Mouse (Mus musculus): ENCODE results near the gene Mef2c. TPM values are rescaled to one million over a fixed set of nuclear protein-coding genes. Genes with fewer than 3 reads are reported as not detected.

Mef2c gene
- polyA plus RNA-seq, 1 experiment from 2014 or later: 128 TPM

DNA sequence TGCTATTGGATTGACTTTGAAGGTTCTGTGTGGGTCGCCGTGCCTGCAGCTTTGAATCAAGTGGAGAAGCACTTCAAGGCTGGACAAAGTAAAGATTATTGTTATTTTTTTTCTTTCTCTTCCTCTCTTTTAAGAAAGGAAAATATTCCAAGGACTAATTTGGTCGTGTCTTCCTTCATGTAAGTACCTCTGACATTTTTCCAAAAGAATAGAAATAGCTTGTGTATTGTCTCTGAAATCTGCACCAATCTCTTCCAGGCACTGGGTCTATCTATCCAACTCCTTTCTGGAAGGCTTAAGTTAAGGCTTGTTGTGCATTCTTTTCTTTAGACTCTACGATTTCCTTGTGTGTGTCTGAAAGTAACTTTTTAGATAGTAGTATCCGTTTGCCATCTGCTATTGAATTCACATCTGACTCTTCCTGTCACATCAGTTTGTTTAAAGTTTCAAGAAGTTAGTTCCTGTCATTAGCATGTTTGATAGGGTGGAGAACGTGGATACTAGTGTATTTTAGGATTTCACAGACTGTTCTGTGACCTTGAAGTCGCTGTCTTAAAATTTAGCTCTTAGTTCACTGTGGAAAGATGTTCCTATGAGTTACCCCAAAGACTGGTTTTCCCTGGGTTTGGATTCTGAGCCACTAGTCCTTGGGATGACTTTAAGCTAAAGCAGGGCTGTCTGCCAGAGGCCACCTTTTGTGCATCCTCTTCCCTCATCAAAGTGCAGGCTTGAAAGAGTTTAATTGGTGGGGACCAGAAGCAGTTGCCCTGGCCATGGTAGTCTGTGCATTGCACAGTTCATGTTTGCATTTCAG is 21.3 kb downstream of the Mef2c start:
- H3K4me1 ChIP-seq: no peaks in the 10 kb centered on the region
- H3K4me2 ChIP-seq (replicated peaks): peak overlapping the region; percentile 76
- peak overlapping the region; percentile 63 for H3K4me3 ChIP-seq
- H3K9me3 ChIP-seq: no peaks in the 10 kb centered on the region
- no peaks in the 10 kb centered on the region for H3K27me3 ChIP-seq
- peak overlapping the region; percentile 28; the same call in 1 of the 2 replicates for H3K27ac ChIP-seq
- H3K9ac ChIP-seq: peak overlapping the region; percentile 68
- no peak for ATAC-seq (ENCODE audit: low FRiP score, low read depth)
- 15% methylated on average over 7 of the region's 7 CpGs for WGBS
- no peaks in the 10 kb centered on the region for H3K36me3 ChIP-seq

DNA sequence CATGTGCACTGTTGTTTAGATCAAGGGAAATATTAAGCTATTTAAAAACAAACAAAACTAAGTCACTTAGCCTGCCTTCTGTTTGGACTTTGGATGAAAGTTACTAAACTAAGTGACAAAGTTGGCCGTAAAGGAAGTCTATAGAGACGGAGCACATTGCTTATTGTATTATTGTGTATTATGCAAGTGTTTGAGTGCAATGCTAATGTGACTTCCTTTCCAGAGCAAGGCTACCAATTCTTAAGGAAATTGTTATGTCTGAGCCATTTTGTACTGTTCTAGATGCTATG is 21.8 kb downstream of the Mef2c start:
- 61% methylated on average over 2 of the region's 2 CpGs for WGBS
- no peaks in the 10 kb centered on the region for H3K4me1 ChIP-seq
- no peak for ATAC-seq (ENCODE audit: low FRiP score, low read depth)
- 0 out of 2 replicates have a peak overlapping the region, but pooled peaks have one; percentile 28 for H3K27ac ChIP-seq
- H3K9me3 ChIP-seq: no peaks in the 10 kb centered on the region
- H3K4me3 ChIP-seq: peak overlapping the region; percentile 63
- no peaks in the 10 kb centered on the region for H3K36me3 ChIP-seq
- peak overlapping the region; percentile 68 for H3K9ac ChIP-seq
- H3K27me3 ChIP-seq: no peaks in the 10 kb centered on the region
- peak overlapping the region; percentile 76 for H3K4me2 ChIP-seq (replicated peaks)

DNA sequence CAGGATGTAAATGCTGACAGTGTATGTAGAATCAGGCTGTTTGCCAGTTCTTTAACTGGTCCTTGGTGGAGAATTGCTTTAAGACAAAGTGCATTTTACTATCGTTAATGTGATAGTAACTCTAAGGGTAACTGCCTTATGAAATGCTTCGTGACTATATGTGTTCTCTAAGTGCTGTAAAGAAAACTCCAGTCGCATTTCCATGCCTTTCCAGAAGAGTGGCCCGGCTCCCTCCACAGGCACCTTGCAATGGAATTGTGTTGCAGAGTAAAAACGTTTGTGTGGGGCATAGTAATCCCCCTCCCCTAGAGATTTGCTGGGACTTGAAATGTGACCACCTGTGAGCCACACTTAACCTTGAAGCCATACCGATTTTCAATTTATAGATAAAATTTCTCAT is 22.2 kb downstream of the Mef2c start:
- ATAC-seq (ENCODE audit: low FRiP score, low read depth): no peak
- H3K4me1 ChIP-seq: no peaks in the 10 kb centered on the region
- H3K36me3 ChIP-seq: no peaks in the 10 kb centered on the region
- H3K4me2 ChIP-seq (replicated peaks): peak overlapping the region; percentile 76
- peak overlapping the region; percentile 68 for H3K9ac ChIP-seq
- H3K4me3 ChIP-seq: peak overlapping the region; percentile 63
- H3K27me3 ChIP-seq: no peaks in the 10 kb centered on the region
- H3K9me3 ChIP-seq: no peaks in the 10 kb centered on the region
- 30% methylated on average over 6 of the region's 6 CpGs for WGBS
- no peak overlapping the region for H3K27ac ChIP-seq

DNA sequence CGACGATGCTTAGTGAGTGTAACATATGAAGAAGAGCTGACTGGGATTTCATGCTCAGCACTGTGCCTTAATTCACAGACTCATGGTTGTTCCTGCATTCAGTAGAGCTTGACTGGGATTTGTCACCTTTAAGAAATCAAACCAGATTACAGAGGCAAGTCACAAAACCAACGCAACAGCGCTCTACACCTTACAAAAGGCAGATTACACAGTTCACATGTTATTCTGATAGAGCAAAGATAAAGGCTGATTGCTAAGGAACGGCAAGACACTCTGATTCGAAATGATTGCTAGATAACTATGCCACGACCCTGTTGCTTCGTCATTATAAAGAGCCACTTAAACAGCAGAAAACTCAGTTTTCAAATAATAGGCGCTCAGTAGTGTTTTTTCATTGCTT is 24.1 kb downstream of the Mef2c start:
- no peaks in the 10 kb centered on the region for H3K9me3 ChIP-seq
- H3K27ac ChIP-seq: no peak overlapping the region
- 0 out of 2 replicates have a peak, but pooled peaks cover 6% of the 10 kb centered on the region for H3K4me1 ChIP-seq
- no peak overlapping the region for H3K4me3 ChIP-seq
- no peaks in the 10 kb centered on the region for H3K36me3 ChIP-seq
- no peaks in the 10 kb centered on the region for H3K27me3 ChIP-seq
- peak overlapping the region; percentile 41 for H3K4me2 ChIP-seq (replicated peaks)
- no peak overlapping the region for H3K9ac ChIP-seq
- 84% methylated on average over 9 of the region's 9 CpGs for WGBS
- no peak for ATAC-seq (ENCODE audit: low FRiP score, low read depth)

DNA sequence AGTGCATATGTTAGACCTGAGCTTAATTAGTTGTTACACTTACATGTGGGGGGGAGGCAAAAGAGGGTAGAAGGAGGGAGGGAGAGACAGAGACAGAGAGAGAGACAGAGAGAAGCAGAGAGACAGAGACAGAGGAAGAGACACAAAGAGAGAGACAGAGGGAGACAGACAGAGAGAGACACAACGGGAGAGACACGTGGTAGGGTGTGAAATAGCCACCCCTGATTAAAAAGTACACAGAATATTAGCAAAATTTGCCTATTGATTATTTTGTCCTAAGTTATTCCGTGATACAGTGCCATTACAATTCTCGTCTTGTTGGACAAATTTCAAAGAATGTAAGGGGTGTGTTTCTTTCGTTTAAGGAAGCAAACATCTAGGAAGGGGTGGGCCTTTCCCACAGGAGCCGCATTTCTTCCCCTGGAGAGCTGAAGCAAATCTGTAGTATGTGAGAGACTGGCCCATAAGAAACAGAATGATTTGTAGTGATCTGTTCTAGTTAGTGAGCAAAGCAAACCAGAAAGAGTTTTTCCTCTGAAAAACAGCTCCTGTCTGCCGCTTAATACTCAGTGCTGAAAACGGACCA is 26.0 kb downstream of the Mef2c start:
- 67% methylated on average over 8 of the region's 8 CpGs for WGBS
- Histone ChIP-seq H3K4me2 (replicated peaks) (peak overlapping the region; percentile 34), H3K27me3 (no peaks in the 10 kb centered on the region)

DNA sequence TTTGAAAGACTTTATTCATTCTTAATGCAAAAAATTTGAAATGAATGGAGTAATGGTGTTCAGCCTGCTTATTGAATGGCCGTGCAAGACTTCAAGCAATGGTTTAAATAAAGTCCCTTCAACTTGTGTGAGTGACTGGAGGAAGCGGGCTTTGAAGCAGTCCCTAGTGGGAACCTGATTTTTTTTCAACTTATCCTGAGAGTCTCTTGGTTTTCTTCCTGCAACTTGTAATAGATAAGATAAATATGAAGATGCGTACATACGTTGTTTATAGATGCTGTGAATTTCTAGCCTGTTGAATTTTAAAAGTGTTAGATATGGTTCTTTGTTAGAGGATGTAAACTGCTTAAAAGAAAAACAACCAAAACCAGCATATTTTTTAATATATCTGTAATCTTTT is 27.1 kb downstream of the Mef2c start:
- no peak overlapping the region for H3K4me3 ChIP-seq
- no peak overlapping the region for H3K9ac ChIP-seq
- no peaks in the 10 kb centered on the region for H3K27me3 ChIP-seq
- 83% methylated on average over 4 of the region's 4 CpGs for WGBS
- ATAC-seq (ENCODE audit: low FRiP score, low read depth): no peak
- no peak overlapping the region for H3K4me2 ChIP-seq (replicated peaks)
- H3K27ac ChIP-seq: no peak overlapping the region
- no peaks in the 10 kb centered on the region for H3K9me3 ChIP-seq
- H3K36me3 ChIP-seq: no peaks in the 10 kb centered on the region
- H3K4me1 ChIP-seq: 0 out of 2 replicates have a peak, but pooled peaks cover 6% of the 10 kb centered on the region

More for the DNA sequence above, 26.0 kb downstream of the Mef2c start:
- no peaks in the 10 kb centered on the region for H3K9me3 ChIP-seq
- H3K9ac ChIP-seq: no peak overlapping the region
- 0 out of 2 replicates have a peak, but pooled peaks cover 6% of the 10 kb centered on the region for H3K4me1 ChIP-seq
- H3K27ac ChIP-seq: no peak overlapping the region
- H3K36me3 ChIP-seq: no peaks in the 10 kb centered on the region
- H3K4me3 ChIP-seq: no peak overlapping the region
- ATAC-seq (ENCODE audit: low FRiP score, low read depth): no peak

DNA sequence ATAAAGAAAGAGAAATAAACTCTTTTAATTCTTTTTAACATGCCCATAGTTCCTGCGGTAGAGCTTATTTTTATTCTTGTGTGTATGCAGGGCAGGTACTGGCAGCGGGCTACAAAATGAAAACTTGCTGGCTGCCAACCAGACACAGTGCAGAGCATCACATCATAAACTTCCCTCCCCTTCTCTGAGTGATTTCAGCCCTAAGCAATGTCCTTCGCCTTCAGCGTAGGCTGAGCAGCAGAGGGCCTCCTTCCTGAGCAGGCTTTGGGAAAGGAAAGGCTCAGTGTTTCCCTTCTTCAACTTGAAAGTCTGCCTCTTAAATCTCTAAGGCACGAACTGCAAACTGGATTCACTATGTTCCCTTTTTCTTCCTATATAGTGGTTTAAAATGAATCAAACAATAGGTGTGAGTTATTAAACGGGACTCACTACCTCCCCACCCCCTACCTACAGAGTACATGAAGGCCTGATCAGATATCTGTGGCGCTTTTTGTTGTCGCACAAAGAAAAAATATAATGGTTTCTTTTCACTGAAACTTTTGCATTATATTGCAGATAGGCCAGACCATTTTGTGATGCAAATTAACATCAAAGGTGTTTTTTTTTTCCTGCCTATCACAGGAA is 28.2 kb downstream of the Mef2c start:
- Histone ChIP-seq H3K9ac (no peak overlapping the region), H3K36me3 (no peaks in the 10 kb centered on the region), H3K4me2 (replicated peaks) (peak overlapping the region; percentile 24; the same call in 1 of the 2 replicates), H3K4me1 (0 out of 2 replicates have a peak, but pooled peaks cover 8% of the 10 kb centered on the region), H3K27me3 (no peaks in the 10 kb centered on the region), H3K27ac (peak overlapping the region; percentile 3; the same call in 1 of the 2 replicates), H3K4me3 (no peak overlapping the region), H3K9me3 (no peaks in the 10 kb centered on the region)
- ATAC-seq (ENCODE audit: low FRiP score, low read depth): peak; percentile 76; the same call in 1 of the 2 replicates
- WGBS: 44% methylated on average over 8 of the region's 8 CpGs

DNA sequence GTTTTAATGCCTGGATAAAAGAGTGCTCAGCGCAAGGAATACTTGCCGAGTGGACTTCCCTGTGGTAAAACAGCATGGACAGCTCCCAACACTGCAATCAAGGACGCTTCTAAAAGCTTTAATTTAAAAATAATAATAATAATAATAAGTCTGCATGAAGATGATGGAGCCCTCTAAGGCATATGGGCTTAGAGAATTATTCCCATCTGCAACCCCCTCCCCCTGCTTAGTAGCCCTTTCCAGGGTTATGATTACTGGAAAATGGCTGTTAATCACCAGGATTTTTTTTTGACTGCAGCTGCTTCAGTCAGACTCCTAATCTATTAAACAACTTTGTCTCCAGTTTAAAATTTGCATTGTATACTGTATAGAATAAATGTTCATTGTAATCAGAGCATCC is 32.5 kb downstream of the Mef2c start:
- H3K4me2 ChIP-seq (replicated peaks): no peak overlapping the region
- 66% methylated on average over 3 of the region's 3 CpGs for WGBS
- no peak overlapping the region for H3K9ac ChIP-seq
- H3K9me3 ChIP-seq: no peaks in the 10 kb centered on the region
- no peak overlapping the region for H3K27ac ChIP-seq
- H3K27me3 ChIP-seq: no peaks in the 10 kb centered on the region
- 0 out of 2 replicates have a peak, but pooled peaks cover 10% of the 10 kb centered on the region for H3K4me1 ChIP-seq
- no peak overlapping the region for H3K4me3 ChIP-seq
- no peaks in the 10 kb centered on the region for H3K36me3 ChIP-seq
- ATAC-seq (ENCODE audit: low FRiP score, low read depth): no peak

DNA sequence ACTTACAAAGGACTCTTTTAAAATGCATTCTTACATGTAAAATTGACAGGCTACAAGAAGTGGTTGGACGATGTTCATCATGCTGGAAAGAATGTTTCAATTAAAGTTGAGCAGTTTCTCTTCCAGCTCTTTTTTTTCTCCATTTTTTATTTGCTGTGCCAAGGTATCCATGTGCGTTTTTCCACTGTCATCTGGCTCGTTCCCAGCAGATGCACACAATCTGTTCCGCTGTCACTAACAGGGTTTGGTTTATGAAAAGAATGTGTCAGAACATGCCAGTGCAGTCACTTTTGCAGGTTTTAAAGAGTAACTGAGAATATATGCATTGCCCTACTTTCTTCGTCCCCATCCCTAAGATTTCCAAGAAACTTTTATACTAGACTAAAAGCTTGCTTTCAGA is 33.3 kb downstream of the Mef2c start:
- WGBS: 52% methylated on average over 5 of the region's 5 CpGs
- H3K27ac ChIP-seq: no peak overlapping the region
- no peak for ATAC-seq (ENCODE audit: low FRiP score, low read depth)
- no peaks in the 10 kb centered on the region for H3K36me3 ChIP-seq
- no peaks in the 10 kb centered on the region for H3K9me3 ChIP-seq
- no peak overlapping the region for H3K4me3 ChIP-seq
- H3K9ac ChIP-seq: no peak overlapping the region
- H3K4me2 ChIP-seq (replicated peaks): no peak overlapping the region
- H3K4me1 ChIP-seq: 0 out of 2 replicates have a peak, but pooled peaks cover 6% of the 10 kb centered on the region
- no peaks in the 10 kb centered on the region for H3K27me3 ChIP-seq

DNA sequence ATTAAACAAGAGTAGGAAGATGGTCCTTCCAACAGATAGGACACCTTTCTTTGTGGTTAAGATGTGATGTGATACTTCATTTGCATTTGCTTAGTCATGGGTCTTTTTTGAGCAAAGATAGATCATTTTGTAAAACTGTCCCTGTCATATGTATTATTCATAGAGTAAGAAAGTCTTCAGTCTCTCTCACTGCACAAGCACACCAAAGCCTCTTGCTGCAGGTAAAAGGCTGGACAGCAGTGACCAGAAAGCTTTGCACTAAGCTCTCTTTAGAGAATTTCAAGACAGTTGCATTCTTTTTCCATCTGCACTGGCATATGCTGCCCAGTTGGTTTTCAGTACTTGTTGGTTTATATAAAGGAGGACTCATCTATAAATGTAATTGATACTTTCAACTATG is 36.1 kb downstream of the Mef2c start:
- no peaks in the 10 kb centered on the region for H3K9me3 ChIP-seq
- no peak overlapping the region for H3K9ac ChIP-seq
- H3K4me1 ChIP-seq: 0 out of 2 replicates have a peak, but pooled peaks cover 6% of the 10 kb centered on the region
- H3K36me3 ChIP-seq: no peaks in the 10 kb centered on the region
- no peak for ATAC-seq (ENCODE audit: low FRiP score, low read depth)
- no peak overlapping the region for H3K27ac ChIP-seq
- H3K27me3 ChIP-seq: no peaks in the 10 kb centered on the region
- no peak overlapping the region for H3K4me3 ChIP-seq
- H3K4me2 ChIP-seq (replicated peaks): no peak overlapping the region

DNA sequence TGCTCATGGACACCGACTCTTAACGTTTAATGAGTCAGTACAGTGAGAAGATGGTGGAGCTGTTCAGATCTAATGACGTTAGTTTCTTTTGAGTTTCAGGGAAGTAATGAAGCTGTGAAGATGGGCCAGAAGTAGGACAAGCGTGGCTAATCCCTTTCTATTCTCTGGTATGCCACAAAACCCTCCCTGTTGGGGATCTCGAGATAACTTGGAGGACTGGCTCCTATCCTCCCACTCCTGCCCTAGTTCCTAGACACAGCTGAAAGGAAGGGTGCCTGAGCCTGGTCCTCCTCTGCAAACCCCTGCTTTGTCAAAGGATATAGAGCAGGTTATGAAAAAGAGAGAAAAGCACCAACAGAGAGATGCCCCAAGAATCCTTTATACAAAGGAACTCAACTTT is 38.8 kb downstream of the Mef2c start:
- Histone ChIP-seq H3K4me3 (no peak overlapping the region), H3K9ac (no peak overlapping the region), H3K9me3 (no peaks in the 10 kb centered on the region), H3K27me3 (no peaks in the 10 kb centered on the region), H3K27ac (no peak overlapping the region), H3K4me1 (0 out of 2 replicates have a peak, but pooled peaks cover 5% of the 10 kb centered on the region), H3K36me3 (no peaks in the 10 kb centered on the region), H3K4me2 (replicated peaks) (no peak overlapping the region)
- 79% methylated on average over 5 of the region's 5 CpGs for WGBS
- no peak for ATAC-seq (ENCODE audit: low FRiP score, low read depth)

DNA sequence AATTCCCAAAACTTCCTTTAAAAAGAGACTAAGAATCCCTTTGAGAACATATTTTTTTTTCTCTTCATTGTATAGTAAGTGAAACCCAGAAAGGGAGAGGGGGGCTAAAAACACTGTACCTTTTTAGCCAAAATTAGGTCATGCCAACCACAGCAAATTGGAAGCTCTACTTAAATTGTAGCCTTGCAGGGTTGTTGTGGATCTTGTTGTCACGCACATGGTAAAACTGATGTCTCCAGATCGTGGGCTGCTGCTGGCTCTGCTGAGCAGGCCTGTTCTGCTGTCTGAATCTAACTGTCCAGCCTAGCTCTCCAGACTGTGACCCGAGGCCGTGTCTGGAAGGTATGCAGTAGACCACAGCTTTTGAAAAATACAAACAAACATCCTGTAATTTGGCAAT is 40.9 kb downstream of the Mef2c start:
- WGBS: 59% methylated on average over 4 of the region's 4 CpGs
- no peaks in the 10 kb centered on the region for H3K36me3 ChIP-seq
- no peak overlapping the region for H3K4me2 ChIP-seq (replicated peaks)
- no peak overlapping the region for H3K4me3 ChIP-seq
- H3K4me1 ChIP-seq: 0 out of 2 replicates have a peak, but pooled peaks cover 5% of the 10 kb centered on the region
- no peak overlapping the region for H3K9ac ChIP-seq
- no peak overlapping the region; the same call in 1 of the 2 replicates for H3K27ac ChIP-seq
- ATAC-seq (ENCODE audit: low FRiP score, low read depth): no peak
- H3K27me3 ChIP-seq: no peaks in the 10 kb centered on the region
- no peaks in the 10 kb centered on the region for H3K9me3 ChIP-seq
